Mouse (Mus musculus): Measurements from ENCODE around the gene Sigmar1. TPM values are rescaled to one million over a fixed set of nuclear protein-coding genes. Genes with fewer than 3 reads are reported as not detected.

Gene Sigmar1
- total and polyA plus RNA-seq, 3 experiments = 19.6 to 33.2 (median 20.7) TPM

DNA sequence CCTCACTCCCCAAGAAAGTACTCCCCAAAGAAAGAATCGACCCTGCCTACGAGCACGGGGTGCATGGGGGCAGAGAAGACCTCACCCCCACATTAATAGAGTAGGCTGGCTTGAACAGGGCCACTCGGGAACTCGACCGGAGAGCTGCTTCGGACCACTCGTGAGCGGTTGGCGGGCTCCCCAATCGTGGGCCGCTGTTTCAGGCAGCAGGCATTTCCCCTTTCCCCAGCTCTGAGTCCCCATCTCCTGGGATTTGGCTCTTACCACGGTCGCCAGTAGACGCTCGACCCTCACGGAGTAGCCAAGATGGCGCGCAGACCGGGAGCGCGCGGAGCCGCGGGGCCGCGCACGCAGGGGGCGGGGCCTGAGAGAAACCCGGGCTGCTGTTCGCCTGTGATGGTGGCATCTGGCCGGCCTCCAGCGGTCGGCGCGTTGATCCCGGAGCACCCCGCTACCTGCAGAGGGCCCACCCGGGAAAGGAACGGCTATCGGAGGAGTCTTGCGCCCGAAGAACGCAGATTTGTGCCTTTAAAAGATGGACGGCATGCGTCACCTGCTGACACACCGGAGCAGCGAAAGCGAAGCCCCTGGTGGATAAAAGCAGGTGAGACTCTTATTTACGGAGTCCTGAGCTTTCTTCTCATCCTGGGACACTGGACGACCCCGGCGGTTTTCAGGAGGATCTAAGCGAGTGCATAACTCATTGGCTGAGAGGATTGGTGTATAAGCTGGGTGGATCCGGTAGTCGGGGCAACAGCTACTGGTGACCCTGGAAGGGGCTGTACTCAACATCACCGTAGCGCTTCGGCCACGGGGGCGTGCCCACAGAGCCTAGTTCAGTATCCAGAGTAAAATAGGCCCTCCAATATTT, 42.5 kb downstream of the Sigmar1 start, which contains the start of gene Rpp25l:
Rpp25l (minus strand) TSS at position 338 of the 871 bp plus-strand sequence.
- H3K9ac ChIP-seq (ENCODE audit: low read depth, low read length) = peak within 1 kb of the TSS; percentile 76
- peaks cover 5% of the 10 kb centered on the region for H3K4me1 ChIP-seq (ENCODE audit: control insufficient read depth, insufficient read depth, low read length)
- TF ChIP-seq POLR2A (IDR thresholded peaks at IDR 0.05; ENCODE audit: insufficient read depth, low read depth, low read length) = peak; percentile 87
- TF ChIP-seq CTCF (IDR thresholded peaks at IDR 0.05) = peak; percentile 49
- TF ChIP-seq EP300 (IDR thresholded peaks at IDR 0.05; ENCODE audit: insufficient read depth, low read depth, low read length) = no peak
- peak within 1 kb of the TSS; percentile 84 for H3K4me3 ChIP-seq
- H3K36me3 ChIP-seq (ENCODE audit: control insufficient read depth, insufficient read depth, low read length) = no peaks in the 10 kb centered on the region
- WGBS = under 1% methylated on average over 61 of the region's 61 CpGs
- peak; percentile 90 to 93 for DNase-seq
- H3K27ac ChIP-seq = peak within 1 kb of the TSS; percentile 91
- no peaks in the 10 kb centered on the region for H3K27me3 ChIP-seq (ENCODE audit: control insufficient read depth, insufficient read depth, low read length)
- intact Hi-C loops (cut with DNase I) = loop anchor here (1.0 kb wide), 1 partner anchor 24 kb away; no protein-coding TSS in a partner anchor
- H3K79me2 ChIP-seq (replicated peaks; ENCODE audit: control insufficient read depth, insufficient read depth, low read length) = no peaks in the 10 kb centered on the region

DNA sequence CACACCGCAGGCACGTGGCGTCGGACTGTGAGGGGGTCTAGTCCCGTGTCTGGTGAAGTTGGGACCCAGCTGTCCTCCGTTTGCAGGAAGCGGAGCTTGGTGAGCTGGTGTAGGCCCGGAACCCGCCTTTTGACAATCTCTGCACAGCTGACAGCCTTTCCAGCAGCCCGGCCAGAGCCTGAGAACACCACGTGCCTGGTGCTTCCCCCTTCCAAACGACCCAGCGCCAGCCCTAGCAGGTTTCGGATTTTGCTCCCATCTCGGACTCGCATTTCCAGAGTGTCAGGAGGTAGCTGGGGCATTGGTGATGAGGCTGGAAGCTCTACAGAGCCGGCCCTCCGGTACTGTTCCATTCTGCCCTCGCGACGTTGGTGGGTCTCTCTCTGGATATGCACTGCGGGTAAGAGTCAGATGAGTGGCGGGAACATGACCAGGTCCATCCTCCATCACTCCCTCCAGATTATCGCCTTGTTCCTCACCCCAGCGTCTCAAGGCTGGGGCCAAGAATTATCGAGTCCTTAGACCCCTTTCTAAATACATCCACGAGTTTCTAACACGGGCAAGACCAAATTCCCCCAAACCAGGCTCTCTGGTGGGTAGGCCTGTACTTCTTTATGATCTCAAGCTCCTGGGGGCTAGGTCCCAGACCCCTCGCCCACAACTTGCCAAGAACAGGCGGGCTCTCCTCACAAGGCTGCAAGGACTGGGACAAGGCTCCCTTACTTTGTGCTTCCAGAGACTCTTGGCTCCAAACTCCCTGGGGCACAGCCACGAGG, 43.3 kb downstream of the Sigmar1 start:
- H3K79me2 ChIP-seq (replicated peaks; ENCODE audit: control insufficient read depth, insufficient read depth, low read length) = no peaks in the 10 kb centered on the region
- H3K27ac ChIP-seq = peak overlapping the region; percentile 91
- intact Hi-C loops (cut with DNase I) = no loop called here
- 30% methylated on average over 31 of the region's 31 CpGs for WGBS
- no peak for TF ChIP-seq POLR2A (IDR thresholded peaks at IDR 0.05; ENCODE audit: insufficient read depth, low read depth, low read length)
- TF ChIP-seq EP300 (IDR thresholded peaks at IDR 0.05; ENCODE audit: insufficient read depth, low read depth, low read length) = no peak
- no peak for TF ChIP-seq CTCF (IDR thresholded peaks at IDR 0.05)
- H3K36me3 ChIP-seq (ENCODE audit: control insufficient read depth, insufficient read depth, low read length) = no peaks in the 10 kb centered on the region
- H3K27me3 ChIP-seq (ENCODE audit: control insufficient read depth, insufficient read depth, low read length) = no peaks in the 10 kb centered on the region
- peaks cover 5% of the 10 kb centered on the region for H3K4me1 ChIP-seq (ENCODE audit: control insufficient read depth, insufficient read depth, low read length)
- H3K9ac ChIP-seq (ENCODE audit: low read depth, low read length) = peak overlapping the region; percentile 76
- peak in 1 of 2 experiments; percentile 49 for DNase-seq
- peak overlapping the region; percentile 84 for H3K4me3 ChIP-seq

DNA sequence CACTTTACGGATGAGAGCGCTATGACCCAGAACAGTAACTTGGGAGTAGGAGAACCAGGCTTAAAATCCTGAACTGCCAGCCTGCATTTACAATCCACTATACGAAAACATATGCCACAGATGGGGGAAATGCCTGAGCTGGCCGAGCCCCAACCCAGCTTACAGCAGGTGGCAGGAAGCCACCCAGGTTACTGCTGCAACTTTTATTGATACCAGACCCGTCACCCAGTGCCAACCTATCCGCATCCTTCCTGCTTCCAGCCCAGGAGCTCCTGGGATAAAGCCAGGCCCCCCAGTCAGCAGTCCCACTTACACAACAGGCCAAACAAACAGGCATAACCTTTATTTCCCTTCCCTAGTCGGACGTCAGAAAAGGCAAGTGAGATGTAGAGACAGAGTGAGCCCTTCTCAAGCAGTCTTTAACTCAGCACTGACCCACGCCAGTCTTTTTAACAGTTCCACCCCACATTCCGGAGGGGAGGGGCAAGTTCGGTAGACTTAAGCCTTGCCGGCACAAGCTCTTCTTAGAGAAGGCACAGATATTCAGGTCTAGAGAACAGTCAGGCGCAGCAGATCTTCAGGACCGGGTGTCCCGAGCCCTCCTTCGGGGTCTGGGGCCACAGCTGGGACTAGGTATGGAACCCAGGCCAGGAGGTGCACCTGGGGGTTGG, 44.1 kb downstream of the Sigmar1 start:
- Histone ChIP-seq H3K36me3 (ENCODE audit: control insufficient read depth, insufficient read depth, low read length) (no peaks in the 10 kb centered on the region), H3K79me2 (replicated peaks; ENCODE audit: control insufficient read depth, insufficient read depth, low read length) (no peaks in the 10 kb centered on the region), H3K4me1 (ENCODE audit: control insufficient read depth, insufficient read depth, low read length) (peaks cover 5% of the 10 kb centered on the region), H3K27me3 (ENCODE audit: control insufficient read depth, insufficient read depth, low read length) (no peaks in the 10 kb centered on the region), H3K9ac (ENCODE audit: low read depth, low read length) (peak overlapping the region; percentile 7; the same call in 1 of the 2 replicates), H3K4me3 (peak overlapping the region; percentile 84; the same call in 1 of the 2 replicates), H3K27ac (no peak overlapping the region)
- WGBS = 73% methylated on average over 16 of the region's 16 CpGs
- no peak for DNase-seq
- TF ChIP-seq EP300 (IDR thresholded peaks at IDR 0.05; ENCODE audit: insufficient read depth, low read depth, low read length) = no peak
- TF ChIP-seq CTCF (IDR thresholded peaks at IDR 0.05) = no peak
- TF ChIP-seq POLR2A (IDR thresholded peaks at IDR 0.05; ENCODE audit: insufficient read depth, low read depth, low read length) = no peak
- intact Hi-C loops (cut with DNase I) = no loop called here

DNA sequence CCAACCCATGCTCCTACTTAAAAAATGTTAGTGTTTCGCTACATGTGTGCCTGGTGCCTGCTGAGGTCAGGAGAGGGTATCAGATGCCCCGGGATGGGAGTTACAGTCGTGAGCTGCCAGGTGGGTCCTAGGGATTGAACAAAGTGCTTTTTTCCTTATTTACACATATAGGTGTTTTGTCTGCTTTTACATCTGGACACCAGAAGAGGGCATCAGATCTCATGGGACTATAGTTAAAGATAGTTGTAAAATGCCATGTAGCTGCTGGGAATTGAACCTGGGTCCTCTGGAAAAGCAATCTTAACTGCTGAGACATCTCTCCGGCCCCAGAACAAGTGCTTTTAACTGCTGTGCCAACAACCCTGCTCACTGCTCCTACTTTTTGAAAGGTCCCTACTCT, 45.7 kb downstream of the Sigmar1 start:
- H3K9ac ChIP-seq (ENCODE audit: low read depth, low read length) = no peak overlapping the region
- H3K79me2 ChIP-seq (replicated peaks; ENCODE audit: control insufficient read depth, insufficient read depth, low read length) = no peaks in the 10 kb centered on the region
- 59% methylated on average over 4 of the region's 4 CpGs for WGBS
- H3K36me3 ChIP-seq (ENCODE audit: control insufficient read depth, insufficient read depth, low read length) = no peaks in the 10 kb centered on the region
- H3K4me1 ChIP-seq (ENCODE audit: control insufficient read depth, insufficient read depth, low read length) = peaks cover 5% of the 10 kb centered on the region
- intact Hi-C loops (cut with DNase I) = no loop called here
- H3K27ac ChIP-seq = no peak overlapping the region
- no peak for TF ChIP-seq POLR2A (IDR thresholded peaks at IDR 0.05; ENCODE audit: insufficient read depth, low read depth, low read length)
- peak; percentile 49 for TF ChIP-seq CTCF (IDR thresholded peaks at IDR 0.05)
- H3K27me3 ChIP-seq (ENCODE audit: control insufficient read depth, insufficient read depth, low read length) = no peaks in the 10 kb centered on the region
- no peak overlapping the region for H3K4me3 ChIP-seq
- no peak for DNase-seq

DNA sequence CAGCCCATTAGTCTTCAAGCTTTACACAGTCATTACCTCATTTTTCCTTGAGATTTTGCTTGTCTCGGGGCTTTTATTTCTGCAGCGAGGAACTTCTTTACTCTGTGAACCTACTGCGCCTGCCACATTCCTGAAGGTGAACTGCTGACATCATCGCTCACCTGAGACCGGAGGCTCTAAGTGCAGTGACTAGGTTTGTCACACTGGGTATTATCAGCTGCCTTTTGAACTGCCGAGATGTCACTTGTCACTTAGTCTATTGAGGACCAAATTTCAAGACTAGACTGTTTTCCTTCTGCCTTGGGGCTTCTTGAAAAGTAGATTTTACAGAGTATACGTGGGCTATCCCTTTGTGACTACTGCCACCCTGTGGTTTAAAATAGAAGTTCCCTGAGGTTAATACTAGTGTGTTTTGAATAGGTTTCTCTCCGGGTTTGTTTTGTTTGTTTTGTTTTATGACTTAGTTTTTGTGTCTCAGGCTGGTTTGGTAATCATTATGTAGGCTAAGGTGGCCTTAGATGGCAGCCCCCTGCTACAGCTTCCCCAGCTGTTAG, 47.7 kb downstream of the Sigmar1 start:
- no peak for DNase-seq
- H3K9ac ChIP-seq (ENCODE audit: low read depth, low read length) = no peak overlapping the region
- TF ChIP-seq CTCF (IDR thresholded peaks at IDR 0.05) (peak; percentile 88), POLR2A (IDR thresholded peaks at IDR 0.05; ENCODE audit: insufficient read depth, low read depth, low read length) (no peak)

More for the DNA sequence above, 47.7 kb downstream of the Sigmar1 start:
- H3K36me3 ChIP-seq (ENCODE audit: control insufficient read depth, insufficient read depth, low read length) = no peaks in the 10 kb centered on the region
- intact Hi-C loops (cut with DNase I) = loop anchor here (1.0 to 5.0 kb wide), 4 partner anchors 53 to 240 kb away; no protein-coding TSS in a partner anchor
- peaks cover 5% of the 10 kb centered on the region for H3K4me1 ChIP-seq (ENCODE audit: control insufficient read depth, insufficient read depth, low read length)
- 42% methylated on average over 8 of the region's 8 CpGs for WGBS
- H3K79me2 ChIP-seq (replicated peaks; ENCODE audit: control insufficient read depth, insufficient read depth, low read length) = no peaks in the 10 kb centered on the region
- H3K4me3 ChIP-seq = no peak overlapping the region
- no peak overlapping the region for H3K27ac ChIP-seq
- no peaks in the 10 kb centered on the region for H3K27me3 ChIP-seq (ENCODE audit: control insufficient read depth, insufficient read depth, low read length)
